Mouse (Mus musculus) heart, postnatal 0 days (tissue): ENCODE results near the gene Igfn1.

Source experiments
- CTCF ChIP-seq: IDR thresholded peaks from 2 replicates; pipeline ENCODE4 v1.5.1; 2016; ENCODE audit warnings: antibody characterized with exemption, control low read depth, low read depth
- EP300 ChIP-seq: IDR thresholded peaks from 2 replicates; pipeline ENCODE4 v1.6.1; 2016; ENCODE audit warnings: antibody characterized with exemption, low read depth

GRCm38 (mm10) chr1:136030201-136030600 lies 24.1 kb upstream of the Igfn1 start:
- TF ChIP-seq CTCF (no peak), EP300 (no peak)
